Mouse (Mus musculus) forelimb bud, embryonic 11.5 days (tissue): ENCODE measurements around the gene Adamts1.

Experiments
- DNase-seq: peaks from one replicate; pipeline ENCODE4 v3.0.0-alpha.2; 2012; ENCODE audit warnings: low read depth, low spot score

The Adamts1 gene

GRCm38 (mm10) chr16:85802954-85803353, at the start of gene Adamts1:
Adamts1 (minus strand) TSS chr16:85803113.
- peak; percentile 91 for DNase-seq

DNA sequence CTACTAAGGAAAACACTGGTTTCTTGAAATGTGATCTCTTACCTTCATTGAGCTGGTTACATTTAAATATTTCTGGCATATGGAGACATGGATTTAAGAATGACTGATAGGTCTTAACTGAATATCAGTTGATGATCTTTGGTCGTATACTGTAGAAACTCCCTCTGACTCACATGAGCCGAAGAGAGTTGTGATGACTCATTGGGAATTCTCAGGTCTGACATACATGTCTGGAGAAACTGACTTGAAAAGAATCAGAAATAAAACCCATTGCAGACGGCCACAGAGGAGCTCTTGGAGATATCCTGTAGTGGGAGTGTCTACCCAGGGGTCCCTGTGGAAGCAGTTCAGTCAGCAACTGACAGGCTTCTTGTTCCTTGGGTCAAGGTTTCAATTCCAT, 24.2 kb upstream of the Adamts1 start:
- no peak for DNase-seq

DNA sequence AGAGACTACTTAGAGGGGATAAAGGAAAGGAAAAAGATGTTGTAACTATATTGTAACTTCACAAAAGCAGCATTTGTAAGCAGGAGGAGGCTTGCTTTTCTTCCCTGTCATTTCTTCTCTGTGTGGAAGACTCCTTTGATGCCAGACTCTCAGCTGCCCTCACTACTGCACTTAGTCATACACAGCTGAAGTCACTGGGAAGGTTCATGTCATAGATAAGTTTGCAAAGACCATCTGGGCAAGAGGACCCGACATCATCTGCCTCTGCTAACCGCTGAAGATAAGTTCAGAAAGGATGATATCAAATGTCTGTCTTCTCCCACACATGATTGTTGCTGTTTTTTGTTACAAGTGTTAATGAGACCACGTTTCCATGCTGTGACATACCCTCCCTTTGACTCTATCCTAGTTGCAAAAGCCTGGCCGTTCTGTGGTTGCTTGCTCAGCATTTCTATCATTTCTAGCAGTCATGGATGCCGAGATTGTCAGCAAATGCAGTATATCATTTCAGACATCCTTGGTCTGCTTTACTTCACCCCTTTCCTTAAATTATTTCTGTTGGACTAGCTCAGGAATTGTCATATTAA, 19.5 kb upstream of the Adamts1 start:
- no peak for DNase-seq

GRCm38 (mm10) chr16:85819808-85820458, 17.0 kb upstream of the Adamts1 start:
- peak; percentile 49 for DNase-seq

DNA sequence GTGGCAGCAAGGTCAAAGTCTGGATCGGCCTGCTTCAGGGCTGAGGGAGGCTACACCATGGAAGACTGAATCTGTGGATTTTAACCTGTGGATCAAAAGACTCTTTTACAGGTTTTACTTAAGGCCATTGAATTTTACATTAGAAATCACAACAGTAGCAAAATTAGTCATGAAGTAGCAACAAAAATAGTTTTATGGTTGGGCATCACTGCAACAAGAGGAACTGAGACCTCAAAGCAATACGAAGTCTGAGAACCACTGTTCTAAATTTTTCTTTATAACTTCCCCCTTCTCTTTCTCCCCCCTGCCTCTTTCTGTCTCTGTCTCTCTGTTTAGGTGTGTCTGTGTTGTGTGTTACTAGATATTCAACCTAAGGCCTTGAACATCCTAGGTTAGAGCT, 11.2 kb upstream of the Adamts1 start:
- DNase-seq: no peak

- peak; percentile 67 for DNase-seq
These were observed 4.7 kb upstream of the Adamts1 start for GRCm38 (mm10) chr16:85807626-85808025.

- DNase-seq: peak; percentile 72
These were observed 4.2 kb upstream of the Adamts1 start for GRCm38 (mm10) chr16:85807072-85807471.

DNA sequence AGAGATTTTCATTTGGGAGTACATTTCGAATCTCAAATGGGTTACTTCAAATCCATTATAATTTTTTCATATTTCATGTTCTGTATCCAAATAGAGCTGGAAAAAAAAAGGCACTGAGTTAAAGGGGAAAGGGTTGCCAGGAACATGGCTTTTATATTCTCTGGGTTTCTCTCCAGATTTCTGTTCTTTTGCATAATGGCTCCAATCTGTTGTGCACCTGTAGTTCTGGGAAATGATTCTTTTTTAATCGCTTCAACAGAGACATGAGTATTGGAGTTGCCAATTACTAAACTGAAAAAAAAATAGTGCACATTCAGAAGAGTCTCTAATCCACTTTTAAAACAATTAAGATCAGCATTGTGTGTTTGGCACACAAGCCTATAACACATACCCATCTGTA, 2.7 kb upstream of the Adamts1 start:
- no peak for DNase-seq

DNA sequence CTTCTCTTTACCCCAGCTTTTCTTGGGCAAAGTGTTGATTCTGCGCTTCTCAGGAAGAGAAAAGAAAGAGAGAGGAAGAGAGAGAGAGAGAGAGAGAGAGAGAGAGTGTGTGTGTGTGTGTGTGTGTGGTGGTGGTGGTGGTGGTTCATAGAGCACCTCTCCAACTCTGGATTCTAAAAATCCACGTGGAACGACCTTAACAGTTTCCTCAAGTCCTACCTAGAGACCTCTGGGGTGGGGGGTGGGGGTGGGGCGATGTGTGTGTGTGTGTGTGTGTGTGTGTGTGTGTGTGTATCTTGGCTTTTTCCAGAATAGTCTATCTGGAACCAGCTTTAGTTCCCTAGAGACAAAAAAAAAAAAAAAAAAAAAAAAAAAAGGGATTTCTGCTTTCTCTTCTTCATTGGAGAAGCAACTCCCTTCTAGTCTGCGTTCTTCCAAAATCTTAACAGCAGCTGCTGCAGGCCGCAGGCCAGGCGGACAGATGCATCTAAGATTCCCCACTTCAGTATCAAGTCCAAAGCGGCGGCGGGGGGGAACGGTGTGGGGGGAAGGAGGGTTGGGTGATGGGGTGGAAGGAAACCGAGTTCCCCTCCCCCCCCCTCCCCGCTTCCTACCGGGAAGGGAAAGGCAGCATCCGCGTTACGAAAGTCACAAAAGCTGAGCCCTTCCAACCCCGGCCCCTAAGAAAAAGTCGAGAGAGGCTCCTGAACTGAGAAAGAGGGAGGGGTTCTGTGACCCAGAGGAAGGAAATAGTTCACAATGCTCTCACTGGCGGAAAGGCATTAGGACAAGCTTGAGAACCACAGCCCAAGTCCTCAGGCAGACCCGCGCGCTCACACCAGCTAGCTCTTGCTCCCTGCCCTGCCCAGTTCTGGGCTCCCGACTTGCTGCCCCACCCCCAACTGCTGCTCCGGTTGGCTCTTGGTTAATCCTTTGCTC, 969 bp upstream of the Adamts1 start:
- peak; percentile 64 for DNase-seq

GRCm38 (mm10) chr16:85801971-85802811, 722 bp downstream of the Adamts1 start:
- DNase-seq: peak; percentile 49

GRCm38 (mm10) chr16:85801252-85801651, 1.7 kb downstream of the Adamts1 start:
- DNase-seq: peak; percentile 84

- peak; percentile 74 for DNase-seq
These were observed 2.2 kb downstream of the Adamts1 start for GRCm38 (mm10) chr16:85800691-85801090.

DNA sequence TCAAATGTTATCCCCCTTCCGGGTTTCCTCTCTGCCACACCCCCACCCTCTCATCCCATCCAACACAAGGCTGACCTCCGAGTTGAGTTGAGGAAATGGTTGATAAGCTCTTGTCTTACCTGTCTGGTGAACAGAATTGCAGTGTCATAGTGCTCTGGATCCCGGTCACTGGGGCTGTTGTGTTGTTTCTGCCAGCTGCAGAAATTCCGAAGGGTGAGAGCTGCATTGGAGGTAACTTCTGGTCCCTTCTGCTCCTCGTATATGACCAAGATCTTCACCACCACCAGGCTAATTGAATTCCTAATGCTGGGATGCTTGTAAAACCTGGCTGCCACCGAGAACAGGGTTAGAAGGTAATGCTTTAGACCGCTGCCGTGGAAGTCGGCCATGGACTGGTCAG, 2.9 kb downstream of the Adamts1 start:
- DNase-seq: no peak

GRCm38 (mm10) chr16:85798334-85798733, 4.6 kb downstream of the Adamts1 start:
- no peak for DNase-seq

- DNase-seq: no peak
These were observed 5.8 kb downstream of the Adamts1 start for GRCm38 (mm10) chr16:85797161-85797560.

- no peak for DNase-seq
These were observed 7.2 kb downstream of the Adamts1 start for GRCm38 (mm10) chr16:85795731-85796130.

DNA sequence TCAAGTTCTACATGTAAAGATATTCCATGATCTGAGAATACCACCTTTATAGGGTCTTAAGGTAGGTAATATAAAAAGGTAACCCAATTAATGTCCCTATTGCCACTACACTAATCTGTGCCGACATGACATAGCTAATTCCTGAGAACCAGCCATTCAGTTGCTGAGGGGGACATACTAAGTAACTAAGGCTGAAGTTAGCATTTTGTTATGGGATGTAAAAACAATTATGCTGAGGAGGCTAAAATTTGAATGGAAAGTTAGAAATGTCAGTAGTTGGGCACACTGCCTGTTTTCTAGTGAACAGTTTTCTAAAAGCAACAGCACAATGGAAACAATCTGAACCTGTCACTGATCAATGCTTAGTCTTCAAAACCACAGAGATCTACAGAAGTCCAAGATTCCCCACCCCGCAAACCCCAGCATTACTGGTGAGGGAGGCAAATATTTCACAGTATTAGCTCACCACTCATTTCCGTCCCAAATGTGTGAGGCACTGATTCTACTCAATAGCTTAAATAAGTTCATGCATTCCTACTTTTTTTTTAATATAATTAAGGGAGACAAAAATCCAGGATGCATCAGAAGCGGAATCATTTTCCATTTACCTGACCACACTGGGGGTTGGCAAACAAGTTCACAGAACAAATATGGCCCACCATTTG, 9.6 kb downstream of the Adamts1 start:
- no peak for DNase-seq

GRCm38 (mm10) chr16:85781076-85781475, 21.8 kb downstream of the Adamts1 start:
- DNase-seq: no peak

GRCm38 (mm10) chr16:85779775-85780174, 23.1 kb downstream of the Adamts1 start:
- peak; percentile 34 for DNase-seq

DNA sequence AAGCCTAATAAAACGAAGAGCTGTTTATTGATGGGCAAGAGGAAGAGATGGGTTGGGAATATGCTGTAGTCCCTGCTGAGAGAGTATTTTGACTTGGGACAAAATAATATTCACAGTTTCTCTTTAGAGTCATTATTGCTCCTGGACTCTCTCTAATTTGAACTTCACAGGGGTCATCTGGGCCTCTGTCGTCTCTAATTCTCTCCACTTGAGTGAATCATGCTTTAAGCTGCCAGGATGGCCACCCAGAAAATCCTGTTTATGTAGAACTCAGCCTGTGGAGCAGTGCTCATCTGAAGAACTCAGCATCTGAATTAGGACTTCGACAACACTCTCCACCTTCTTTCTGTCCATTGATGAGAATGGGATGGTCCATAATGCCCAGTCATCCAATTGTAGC, 30.6 kb downstream of the Adamts1 start:
- no peak for DNase-seq

GRCm38 (mm10) chr16:85767341-85767740, 35.6 kb downstream of the Adamts1 start:
- DNase-seq: no peak
